Mouse (Mus musculus): ENCODE measurements at regions not wholly inside any gene's neighbourhood (a gene's known extent, or its start where the extent isn't known, plus 50 kb on each side); places are given as distances from the start of the nearest gene placed in this dataset.

GRCm38 (mm10) chr10:96806579-96806978 lies 189.8 kb downstream of the Btg1 start:
- TF ChIP-seq POLR2A (IDR thresholded peaks at IDR 0.05; ENCODE audit: low read depth, low read length) (no peak), CTCF (IDR thresholded peaks at IDR 0.05; ENCODE audit: extremely low read depth, insufficient read length, insufficient replicate concordance, low read depth, low read length) (no peak)
